Mouse (Mus musculus) spleen, adult 18-20 months (tissue): ENCODE measurements around the gene Hoga1.

Experiments
- DNase-seq, 2 experiments: peaks; one replicate each; pipeline ENCODE4 v3.0.0; 2022; ENCODE audit warnings: mixed read lengths in 2 of 2

Hoga1 gene

DNA sequence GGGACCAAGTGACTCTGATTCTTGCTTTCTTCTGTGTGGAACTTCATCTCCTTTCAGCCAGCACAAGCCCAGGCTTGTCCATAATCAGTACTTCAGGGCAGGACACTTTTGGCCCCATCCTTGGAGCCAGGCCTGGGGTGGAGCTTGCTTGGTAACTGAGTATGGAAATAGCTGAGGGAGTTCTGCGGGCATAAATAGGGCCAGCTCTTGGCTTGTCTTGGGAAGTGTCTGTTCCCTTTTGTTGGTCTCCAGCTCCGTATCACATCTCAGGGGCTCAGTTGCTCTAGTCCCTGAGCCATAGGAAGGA, 22.9 kb upstream of the Hoga1 start:
- no peak for DNase-seq

DNA sequence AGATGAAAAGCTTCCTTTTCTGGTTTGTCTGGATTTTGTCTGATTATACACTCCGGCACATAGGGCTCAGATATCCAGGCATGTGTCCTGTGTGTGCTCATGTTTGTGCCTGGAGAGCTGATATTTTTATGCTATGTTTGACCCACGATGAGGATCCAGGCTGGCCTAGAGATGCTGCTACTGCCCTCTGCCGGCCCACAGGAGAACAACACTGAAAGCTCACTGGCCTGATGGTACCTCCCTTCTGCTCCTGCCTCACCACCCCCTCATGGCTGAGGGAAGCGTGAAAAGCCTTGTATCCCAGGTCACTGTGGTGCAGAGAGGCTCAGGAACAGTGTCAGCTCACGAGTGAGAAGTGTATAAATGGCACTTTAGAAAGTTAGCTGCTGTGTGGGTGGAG, 19.3 kb upstream of the Hoga1 start:
- peak; percentile 47 to 75 for DNase-seq

DNA sequence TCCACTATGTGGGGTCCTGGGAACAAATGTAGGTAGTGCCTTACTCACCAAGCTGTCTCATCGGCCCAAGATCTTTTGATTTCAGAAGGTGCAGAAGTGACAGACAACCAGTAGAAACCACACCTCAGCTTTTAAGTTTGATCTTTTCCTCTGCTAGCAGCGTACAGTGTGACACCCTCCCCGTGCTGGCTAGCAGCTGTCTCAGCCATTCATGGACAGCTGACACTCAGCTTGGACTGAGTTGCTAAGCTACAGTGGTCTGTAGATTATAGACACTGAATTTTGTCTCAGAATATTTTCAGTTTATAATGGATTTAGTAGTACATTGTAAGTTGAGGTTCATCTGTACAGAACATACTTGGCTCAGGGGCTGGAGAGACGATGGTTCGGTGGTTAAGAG, 14.3 kb upstream of the Hoga1 start:
- no peak for DNase-seq

DNA sequence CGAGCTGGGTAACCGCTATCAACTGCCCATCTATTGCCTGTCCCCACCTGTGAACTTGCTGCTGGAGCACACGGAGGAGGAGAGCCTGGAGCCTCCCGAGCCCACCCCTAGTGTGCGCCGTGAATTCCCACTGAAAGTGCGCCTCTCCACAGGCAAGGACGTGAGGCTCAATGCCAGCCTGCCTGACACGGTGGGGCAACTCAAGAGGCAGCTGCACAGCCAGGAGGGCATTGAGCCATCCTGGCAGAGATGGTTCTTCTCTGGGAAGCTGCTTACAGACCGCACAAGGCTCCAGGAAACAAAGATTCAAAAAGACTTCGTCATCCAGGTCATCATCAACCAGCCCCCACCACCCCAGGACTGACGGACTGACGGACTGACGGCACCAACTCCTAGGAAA, 11.8 kb upstream of the Hoga1 start:
- no peak for DNase-seq

DNA sequence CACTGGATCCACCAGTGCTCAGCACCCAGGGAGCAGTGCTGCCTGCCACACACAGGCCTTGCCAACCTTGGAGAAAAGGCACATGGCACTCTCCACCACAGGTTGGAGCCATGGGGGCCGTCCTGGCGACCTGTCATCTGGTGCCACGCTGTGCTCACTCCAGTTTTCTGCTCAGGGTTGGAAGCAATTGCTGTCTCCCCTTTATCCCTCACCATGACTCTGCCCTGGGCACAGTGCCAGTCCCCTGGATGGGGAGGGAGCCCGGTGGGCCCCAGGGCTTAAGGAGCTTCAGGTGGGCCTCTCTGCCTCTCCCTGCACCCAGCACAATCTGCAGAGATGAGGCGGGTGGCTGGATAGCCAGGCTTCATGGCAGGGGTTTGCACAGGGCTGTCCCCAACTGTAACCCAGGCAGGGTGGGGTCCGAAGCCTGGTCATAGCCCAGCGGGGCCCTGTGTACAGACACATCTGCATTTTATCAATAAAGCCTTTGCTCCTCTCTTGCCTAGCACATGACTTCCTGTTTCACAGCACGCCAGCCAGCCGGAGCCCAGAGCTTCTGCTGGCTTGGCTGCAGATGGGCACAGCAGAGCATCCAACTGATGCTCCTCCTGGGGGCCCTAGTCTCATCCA, 11.1 kb upstream of the Hoga1 start:
- DNase-seq: peak in 1 of 2 experiments; percentile 6

DNA sequence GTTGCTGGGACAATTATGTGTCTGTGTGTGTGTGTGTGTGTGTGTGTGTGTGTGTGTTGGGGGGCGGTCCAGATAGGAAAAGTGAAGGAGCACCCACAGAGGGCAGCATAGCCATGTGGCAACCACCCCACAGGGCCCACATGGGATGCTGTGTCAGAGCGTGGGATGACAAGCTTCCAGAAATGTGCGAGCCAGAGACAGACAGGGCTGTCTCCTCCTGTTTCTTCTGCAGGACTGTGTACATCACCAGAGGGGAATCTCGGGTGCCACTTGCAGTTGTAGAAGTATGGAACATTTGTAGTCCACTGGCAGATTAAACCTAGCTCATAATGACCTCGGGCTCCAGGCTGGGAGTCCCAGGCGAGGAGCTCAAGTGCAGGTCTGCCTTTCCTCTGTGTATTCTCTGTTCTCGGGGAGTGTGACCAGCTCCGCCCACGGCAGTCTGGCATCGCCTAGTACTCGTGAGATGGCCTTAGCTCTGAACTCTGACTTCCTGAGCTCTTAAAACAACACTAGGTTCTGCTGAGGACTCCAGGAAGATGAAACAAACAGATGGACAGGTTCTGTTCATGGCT, 10.4 kb upstream of the Hoga1 start:
- peak in 1 of 2 experiments; percentile 7 for DNase-seq

DNA sequence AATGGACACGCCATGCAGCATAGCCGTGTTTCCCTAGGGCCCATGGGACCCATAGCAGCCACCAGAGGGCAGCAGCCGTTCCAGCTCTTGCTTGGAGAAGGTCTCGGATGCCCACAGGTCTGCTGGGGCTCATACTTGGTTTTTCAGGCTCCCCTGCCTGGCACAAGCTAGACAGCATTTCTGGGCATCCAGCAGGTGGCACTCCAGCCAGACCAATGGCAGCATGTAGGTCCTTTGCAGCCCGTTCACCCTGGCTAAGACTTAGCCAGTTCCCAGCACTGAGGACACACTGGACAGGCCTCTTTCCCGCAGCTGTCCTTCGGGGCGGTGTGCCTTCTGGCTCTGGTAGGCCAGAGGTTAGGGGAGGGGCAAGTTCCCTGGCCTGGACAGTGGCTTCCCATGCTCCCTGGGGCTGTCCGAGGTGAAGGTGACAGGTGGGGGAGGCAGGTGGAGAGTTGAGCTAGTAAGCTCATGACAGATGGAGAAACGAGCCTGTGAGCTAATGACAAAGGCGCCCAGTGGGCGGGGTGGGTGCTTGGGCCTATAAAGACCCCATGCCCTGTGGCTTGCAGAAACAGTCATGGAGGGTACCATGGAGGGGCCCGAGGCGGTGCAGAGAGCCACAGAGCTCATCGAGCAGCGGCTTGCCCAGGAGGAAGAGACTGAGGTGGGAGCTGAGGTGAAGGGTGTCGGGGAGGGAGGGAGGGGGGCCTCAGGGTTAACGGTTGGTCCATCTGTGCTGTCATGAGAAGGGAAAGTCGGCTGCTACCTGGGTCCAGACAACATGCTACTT, 9.8 kb upstream of the Hoga1 start, which contains the start of gene Ankrd2:
Gene Ankrd2 (plus strand): TSS at position 545 of the 793 bp plus-strand sequence.
- peak; percentile 55 to 66 for DNase-seq

DNA sequence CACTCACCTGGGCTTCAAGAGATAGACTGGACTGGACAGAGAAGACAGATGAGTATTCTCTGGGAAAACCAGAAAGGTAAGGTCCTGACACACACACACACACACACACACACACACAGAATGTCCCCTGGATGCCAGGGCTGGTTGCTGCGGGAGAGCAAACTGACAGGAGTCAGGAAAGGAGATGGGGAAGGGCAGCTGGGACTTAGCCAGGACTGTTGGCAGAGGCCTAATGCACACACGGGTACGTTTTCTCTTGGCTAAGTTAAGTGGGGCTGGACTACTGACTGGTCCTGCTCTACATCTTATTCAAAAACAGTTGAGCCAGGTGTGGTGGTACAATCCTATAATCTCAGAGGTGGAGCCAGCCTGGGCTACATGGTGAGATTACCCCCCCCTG, 9.1 kb upstream of the Hoga1 start:
- DNase-seq: no peak

DNA sequence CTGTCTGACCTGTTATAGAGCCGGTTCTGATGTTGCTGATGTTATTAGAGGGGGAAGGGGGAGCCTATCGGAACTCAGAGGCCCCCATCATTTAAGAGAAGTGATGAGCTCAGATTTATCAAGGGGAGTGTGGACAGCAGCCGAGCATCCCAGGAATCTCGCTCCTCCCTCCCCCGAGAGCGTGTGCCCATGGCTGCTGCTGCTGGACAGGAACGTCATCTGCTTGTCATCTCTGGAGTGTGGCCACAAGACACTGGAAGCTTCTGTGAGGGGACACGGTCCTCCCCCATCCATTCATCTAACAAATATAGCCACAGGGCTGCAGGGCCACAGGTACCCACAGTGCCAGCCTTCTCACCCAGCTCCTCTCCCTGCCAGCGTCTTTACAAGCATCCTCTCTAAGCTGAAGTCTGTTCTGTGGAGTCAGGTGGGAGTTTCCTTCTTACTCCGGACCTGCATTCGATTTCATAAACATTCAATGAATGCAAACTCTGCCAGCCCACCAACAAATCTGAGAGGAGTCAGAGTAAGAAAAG, 8.2 kb upstream of the Hoga1 start:
- no peak for DNase-seq

DNA sequence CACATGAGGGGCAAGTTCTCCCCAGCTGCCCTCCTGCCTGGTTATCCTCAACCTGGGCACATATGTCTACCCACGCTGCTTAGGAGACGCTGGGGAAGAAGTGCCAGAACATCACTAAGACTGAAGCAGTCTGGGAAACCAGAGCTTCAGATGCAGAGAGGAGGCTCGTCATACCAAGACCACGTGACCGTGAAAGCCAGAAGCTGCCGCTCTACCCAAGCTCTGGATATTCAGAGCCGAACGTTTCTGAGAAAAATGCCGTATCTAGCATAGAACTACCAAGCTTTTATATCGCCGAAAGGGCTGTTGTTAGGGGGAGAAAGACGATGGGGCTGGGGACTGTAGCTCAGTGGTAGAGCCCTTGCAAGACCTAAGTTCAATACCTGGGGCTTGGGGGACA, 7.1 kb upstream of the Hoga1 start:
- no peak for DNase-seq

DNA sequence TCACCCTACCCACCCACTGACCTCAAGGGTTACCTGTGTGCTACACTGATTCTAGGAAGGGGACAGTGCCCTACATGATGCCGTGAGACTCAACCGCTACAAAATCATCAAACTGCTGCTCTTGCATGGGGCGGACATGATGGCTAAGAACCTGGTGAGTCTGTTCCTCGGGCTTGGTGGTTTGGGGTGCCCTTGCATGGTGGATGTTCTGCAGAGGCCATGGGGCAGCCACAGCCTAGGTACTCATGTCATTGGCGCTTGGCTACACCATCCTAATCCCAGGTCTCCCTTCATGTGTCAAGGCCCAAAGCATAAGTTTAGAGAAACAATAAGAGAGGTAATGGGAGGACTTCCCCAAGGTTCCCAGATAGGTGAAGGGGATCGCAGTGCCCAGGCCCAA, 1.4 kb upstream of the Hoga1 start:
- no peak for DNase-seq

DNA sequence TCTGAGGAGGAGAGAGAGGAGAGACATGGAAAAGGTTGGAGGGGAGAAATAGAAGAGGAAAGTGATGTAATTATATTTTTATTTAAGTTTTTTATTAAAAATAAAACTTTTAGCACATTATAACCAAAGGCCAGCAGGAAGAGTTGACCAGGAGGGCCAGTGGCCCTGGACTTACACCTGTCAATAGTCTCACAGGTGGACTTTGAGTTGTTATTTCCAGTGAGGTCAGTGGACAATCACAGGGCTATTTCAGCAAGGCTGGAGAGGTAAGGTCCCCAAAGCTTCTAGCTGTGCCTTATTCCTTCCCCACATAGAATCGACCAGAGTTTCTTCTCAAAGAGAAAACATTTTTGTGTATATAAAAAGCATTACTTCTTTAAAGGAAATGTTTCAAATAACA, 4.8 kb downstream of the Hoga1 start:
- no peak for DNase-seq

DNA sequence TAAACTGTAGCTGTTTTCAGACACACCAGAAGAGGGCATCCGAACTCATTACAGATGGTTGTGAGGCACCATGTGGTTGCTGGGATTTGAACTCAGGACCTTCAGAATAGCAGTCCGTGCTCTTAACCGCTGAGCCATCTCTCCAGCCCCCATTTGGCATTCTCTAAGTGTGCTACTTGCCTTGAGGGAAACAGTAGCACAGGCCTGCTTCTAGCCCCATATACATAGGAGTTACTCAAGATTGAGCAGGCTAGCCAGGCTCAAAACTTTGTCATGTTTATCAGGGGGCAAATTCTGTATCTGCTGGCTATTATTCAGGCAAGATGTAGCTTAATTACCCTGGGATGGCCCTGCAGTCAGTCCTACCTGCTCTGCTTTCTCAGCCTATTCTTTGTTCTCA, 5.9 kb downstream of the Hoga1 start:
- no peak for DNase-seq

DNA sequence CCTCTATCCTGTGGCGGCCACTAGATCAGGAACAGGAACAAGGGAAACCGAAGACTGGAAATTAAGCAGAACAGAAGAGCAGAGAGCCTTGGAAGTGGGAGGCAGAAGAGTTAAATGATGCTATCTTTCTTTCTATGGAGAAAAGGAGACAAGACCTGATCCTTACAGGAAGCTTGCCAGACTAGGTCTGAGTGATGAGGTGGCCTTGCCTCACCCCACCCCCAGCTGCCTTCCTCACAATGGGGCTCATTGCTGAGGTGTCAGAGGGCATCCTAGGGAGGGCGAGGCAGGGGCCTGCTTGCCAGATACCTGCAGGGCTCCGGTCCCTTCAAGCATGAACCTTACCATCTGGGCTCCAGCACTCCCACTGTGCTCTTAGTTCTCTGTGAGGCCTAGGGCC, 6.5 kb downstream of the Hoga1 start, which contains the start of gene 4933411K16Rik:
Gene 4933411K16Rik (plus strand): TSS at position 301 of the 400 bp plus-strand sequence.
- no peak for DNase-seq

DNA sequence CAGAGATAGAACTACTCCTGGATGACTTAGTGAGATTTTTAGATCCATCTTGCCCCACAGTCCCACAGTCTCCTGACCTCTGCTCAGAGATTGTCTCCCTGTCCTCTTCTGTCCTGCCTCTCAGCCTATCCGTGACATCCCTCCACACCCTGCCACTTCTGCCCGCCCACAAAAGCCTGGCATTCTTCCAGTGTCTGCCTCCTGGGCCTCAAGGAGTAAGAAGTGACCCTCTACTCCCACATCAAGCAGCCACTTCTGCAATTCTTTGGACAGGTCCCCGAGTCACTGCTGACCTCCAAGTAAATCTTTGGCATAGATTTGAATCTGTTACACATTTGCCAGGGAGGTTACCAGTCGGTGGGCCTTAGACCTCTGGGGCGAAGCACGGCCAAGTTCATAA, 8.8 kb downstream of the Hoga1 start:
- DNase-seq: no peak

DNA sequence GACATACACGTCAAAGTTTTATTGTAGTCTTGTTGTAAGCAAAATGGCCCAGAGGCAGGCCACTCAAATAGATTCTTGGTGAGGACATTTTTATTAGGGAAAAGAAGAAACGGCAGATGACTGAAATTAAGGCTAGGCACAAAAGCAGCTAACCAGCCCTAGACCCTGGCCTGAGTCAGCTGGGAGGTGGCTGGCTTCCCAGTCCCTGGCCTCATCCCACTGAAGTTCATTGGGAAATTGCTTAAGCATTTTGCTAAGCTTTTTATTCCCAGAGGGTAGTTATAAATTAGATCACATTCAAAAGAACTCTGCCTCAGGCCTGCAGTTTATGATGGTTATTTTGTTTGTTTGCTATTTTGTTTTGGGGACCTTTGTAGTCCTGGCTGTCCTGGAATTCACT, 10.5 kb downstream of the Hoga1 start:
- DNase-seq: no peak

DNA sequence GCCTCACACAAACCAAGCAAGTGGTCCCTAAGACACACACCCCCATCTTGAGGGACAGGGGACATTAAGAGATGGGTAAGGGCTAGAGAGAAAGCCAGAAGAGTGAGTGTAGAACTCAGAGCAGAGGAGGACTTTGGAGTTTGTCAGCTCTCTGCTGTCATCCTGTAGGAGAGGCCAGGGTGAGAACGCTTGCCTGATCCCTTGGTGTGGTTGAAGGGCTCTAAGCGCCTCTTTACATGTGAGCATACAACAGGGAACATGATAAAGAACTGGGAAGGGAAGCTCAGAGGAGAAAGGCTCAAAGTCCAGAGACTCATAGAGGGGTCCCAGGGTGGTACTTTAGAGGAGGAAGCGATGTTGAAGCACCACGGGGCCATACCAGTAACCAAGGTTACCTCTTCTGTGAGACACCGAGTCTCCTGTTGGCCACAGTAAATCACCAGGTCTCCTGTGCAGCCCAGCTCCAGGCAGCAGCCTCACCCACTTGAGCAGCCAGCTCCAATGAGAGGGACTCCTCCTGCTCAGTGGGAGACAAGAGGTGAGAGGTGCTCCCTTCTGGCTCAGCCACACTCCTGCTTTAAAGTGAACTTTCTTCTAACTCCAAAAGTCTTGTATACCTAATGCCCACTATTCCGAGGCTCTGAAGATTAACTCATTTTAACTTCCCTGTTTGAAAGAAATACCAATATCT, 11.5 kb downstream of the Hoga1 start:
- DNase-seq: no peak

DNA sequence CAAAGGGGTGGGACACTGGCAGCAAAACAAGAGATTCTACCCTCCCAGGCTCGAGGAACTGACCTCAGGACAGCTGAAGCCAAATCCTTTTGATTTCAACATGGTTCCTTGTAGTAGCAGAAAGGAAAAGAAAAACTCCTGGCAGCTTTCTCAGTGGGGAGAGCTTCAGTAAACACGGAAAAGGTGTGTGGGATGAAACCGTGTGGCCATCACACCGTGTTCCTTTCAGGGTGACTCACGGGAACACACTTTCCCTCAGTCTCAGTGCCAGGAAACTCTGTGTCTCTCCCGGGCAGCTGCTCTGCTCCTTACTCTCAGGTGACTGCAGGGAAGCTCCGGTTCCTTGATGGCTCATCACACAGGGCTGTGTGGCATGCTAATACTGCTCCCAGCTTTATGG, 13.0 kb downstream of the Hoga1 start:
- no peak for DNase-seq

DNA sequence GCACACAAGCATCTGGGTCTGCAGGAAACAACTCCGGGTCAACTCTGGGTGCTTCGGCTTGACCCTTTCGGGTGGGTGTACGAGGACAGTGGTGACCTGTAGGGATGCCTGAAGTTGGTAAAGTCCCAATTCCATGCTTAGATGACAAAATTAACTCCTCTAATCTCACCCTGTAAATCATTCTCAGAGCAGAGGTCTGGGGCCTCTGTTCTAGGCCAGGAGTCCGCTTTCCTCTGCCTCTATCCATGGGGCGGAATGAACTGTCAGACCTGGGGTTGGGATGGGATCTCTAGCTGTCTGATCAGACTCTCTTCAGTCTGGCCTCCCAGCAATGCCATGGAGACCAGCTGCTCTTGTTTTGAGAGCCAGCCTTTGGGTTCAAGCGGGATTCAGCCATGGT, 16.0 kb downstream of the Hoga1 start:
- no peak for DNase-seq

DNA sequence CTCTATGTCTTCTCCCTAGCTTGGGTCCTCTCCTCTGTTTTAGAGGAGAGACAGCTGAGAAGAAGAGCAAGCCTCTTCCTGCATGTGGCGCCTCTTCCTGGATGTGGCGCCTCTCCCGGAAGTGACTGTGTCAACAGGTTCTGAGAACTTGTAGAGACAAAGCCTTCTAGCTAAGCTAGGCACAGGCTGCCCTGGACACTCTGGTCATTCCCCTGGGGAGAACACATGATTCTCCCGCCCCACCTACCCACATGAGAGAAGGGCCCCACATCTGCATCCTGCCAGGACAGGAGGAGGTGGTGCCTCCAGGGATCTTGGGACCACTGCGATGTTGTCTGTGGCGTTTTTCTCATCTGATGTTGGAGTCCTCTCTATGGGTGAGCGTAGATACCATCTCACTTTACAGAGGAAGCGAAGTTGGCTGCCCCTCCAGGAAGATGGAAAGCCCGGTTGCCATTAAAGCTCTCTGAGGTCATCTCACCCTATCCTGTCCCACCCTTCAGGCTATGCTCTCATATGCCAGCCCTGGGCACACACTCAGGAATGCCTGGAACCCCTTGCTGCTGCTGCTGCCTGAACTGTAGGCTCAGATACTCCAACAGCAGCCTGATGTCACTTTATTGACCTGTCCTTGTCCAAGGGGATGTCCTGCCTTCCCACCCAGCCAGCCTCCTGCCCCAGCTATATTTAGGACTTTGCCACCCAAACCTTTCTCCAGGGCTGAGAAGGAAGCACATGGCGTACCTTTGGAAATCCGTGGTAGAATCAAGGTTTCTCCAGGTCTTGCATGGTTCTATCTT, 23.2 kb downstream of the Hoga1 start:
- DNase-seq: no peak

DNA sequence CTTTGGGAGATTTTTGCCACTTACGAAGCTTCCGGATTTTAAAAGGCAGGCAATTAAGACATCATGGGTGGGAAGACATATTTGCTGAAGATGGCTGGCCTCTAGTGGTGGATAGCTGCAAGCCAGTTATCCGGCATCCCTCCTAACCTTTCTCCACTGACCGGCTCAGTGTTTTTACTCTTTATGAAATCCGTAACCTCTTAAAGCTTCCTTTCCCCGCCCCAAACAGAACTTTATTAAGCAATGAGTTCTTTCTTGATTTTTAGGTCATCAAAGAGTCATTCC, 23.8 kb downstream of the Hoga1 start:
- DNase-seq: no peak

DNA sequence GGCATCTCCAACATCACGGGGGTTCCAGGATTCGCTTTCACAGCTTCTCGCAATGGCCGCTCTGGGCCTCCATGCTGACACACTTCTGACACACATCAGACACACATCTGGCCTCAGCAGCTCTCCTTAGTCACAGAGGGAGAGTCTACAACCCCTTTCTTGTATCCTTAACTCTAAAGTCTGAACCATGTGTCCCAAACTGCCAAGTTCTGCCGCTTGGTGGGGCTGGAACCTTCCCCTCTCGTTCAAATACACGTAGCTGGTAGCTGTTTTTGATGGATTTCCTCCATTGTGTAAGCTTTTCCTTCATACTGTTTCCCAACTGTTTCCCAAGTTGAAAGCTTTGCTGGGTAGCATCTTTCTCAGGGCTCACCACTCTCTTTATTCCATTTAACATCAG, 25.8 kb downstream of the Hoga1 start:
- DNase-seq: no peak
